Mouse (Mus musculus): ENCODE results near the gene Zfp639. TPM values are rescaled to one million over a fixed set of nuclear protein-coding genes. Genes with fewer than 3 reads are reported as not detected.
A peak's percentile ranks its signal among the peaks of the same experiment; 100 is the strongest.

The Zfp639 gene
- polyA plus RNA-seq, 1 experiment from 2014 or later, result 44.4 TPM

DNA sequence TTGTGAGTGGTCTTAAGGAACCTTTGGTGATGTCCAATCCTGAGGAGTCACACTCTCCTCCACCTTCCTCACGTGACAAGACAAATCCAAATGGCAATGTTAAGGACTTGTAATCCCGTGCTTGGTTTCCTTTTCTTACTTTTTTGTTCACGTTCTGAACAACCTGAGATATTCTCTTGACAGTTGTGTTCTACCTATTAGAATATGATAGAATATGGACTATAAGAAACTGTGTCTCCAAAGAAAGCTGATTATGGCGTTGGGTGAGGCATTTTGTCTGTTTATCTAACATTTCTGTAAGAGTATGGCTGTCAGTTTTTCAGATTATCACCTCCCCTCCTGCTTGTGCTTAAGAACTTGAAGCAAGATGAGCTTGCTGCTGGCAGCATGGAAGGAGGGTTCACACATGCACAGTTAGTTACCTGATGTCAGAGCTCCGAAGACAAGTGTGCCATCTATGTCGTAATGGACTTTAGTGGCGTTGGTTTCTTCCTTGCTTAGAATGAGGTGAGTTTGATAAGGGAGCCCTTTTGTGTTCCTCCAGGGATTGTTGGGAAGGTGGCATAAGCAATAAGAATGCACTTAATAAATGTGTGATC lies 2.7 kb downstream of the Zfp639 start:
- peaks cover 25% of the 10 kb centered on the region for H3K36me3 ChIP-seq (ENCODE audit: control insufficient read depth, insufficient read depth, low read length)
- no peaks in the 10 kb centered on the region for H3K4me1 ChIP-seq (ENCODE audit: control insufficient read depth, insufficient read depth, low read length)
- no peak overlapping the region for H3K27ac ChIP-seq (ENCODE audit: low read depth, low read length)
- H3K9me3 ChIP-seq (ENCODE audit: control insufficient read depth, low read length), result no peaks in the 10 kb centered on the region
- ATAC-seq (ENCODE audit: low FRiP score, low TSS enrichment), result no peak
- WGBS, result 93% methylated on average over 7 of the region's 7 CpGs
- H3K4me3 ChIP-seq (ENCODE audit: low read length), result no peak overlapping the region
- H3K27me3 ChIP-seq (ENCODE audit: control insufficient read depth, insufficient read depth, low read length), result no peaks in the 10 kb centered on the region
- no peak overlapping the region for H3K4me2 ChIP-seq (replicated peaks; ENCODE audit: low read depth, low read length)
- H3K9ac ChIP-seq (ENCODE audit: low read depth, low read length), result no peak overlapping the region

DNA sequence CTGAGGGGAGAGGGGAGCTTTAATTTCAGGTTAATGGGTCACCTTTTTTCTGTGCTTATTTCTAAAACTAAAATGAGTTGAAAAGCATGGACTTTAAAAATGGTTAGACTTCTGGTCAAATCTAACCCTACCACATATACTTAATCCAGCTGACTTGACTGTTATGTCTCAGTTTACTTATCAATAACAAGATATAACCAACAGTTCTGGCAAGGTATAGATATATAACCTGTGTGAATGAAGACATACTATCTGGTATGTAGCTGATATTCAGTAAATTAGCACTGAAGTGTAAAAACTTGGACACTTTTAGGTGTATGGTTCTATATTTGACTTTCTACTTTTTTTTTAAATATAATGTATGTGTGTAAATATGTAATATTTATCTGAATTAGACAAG lies 3.5 kb downstream of the Zfp639 start:
- Histone ChIP-seq H3K4me1 (ENCODE audit: control insufficient read depth, insufficient read depth, low read length) (no peaks in the 10 kb centered on the region), H3K4me2 (replicated peaks; ENCODE audit: low read depth, low read length) (no peak overlapping the region), H3K4me3 (ENCODE audit: low read length) (no peak overlapping the region), H3K27ac (ENCODE audit: low read depth, low read length) (no peak overlapping the region), H3K36me3 (ENCODE audit: control insufficient read depth, insufficient read depth, low read length) (peaks cover 29% of the 10 kb centered on the region), H3K9me3 (ENCODE audit: control insufficient read depth, low read length) (no peaks in the 10 kb centered on the region), H3K27me3 (ENCODE audit: control insufficient read depth, insufficient read depth, low read length) (no peaks in the 10 kb centered on the region), H3K9ac (ENCODE audit: low read depth, low read length) (no peak overlapping the region)
- ATAC-seq (ENCODE audit: low FRiP score, low TSS enrichment), result no peak

DNA sequence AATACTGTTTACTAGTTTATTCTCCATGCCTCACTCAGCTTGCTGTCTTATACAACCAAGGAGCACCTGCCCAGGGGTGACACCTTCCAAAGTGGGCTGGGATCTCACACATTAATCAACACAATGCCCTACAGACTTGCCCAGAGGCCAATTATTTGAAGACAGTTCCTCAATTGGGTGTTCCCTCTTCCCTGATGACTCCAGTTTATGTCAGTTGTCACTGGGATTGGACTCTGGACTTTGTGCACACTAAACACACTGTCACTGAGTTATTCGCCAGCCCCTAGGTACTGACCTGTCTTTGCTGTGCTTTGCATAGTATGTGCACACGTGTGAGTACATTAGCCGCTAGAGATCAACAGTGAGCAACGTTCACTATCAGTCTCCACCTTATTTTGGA lies 17.1 kb downstream of the Zfp639 start:
- Histone ChIP-seq H3K9ac (ENCODE audit: low read depth, low read length) (no peak overlapping the region), H3K27ac (ENCODE audit: low read depth, low read length) (no peak overlapping the region), H3K36me3 (ENCODE audit: control insufficient read depth, insufficient read depth, low read length) (peaks cover 6% of the 10 kb centered on the region), H3K4me2 (replicated peaks; ENCODE audit: low read depth, low read length) (no peak overlapping the region), H3K4me1 (ENCODE audit: control insufficient read depth, insufficient read depth, low read length) (no peaks in the 10 kb centered on the region), H3K27me3 (ENCODE audit: control insufficient read depth, insufficient read depth, low read length) (no peaks in the 10 kb centered on the region), H3K4me3 (ENCODE audit: low read length) (no peak overlapping the region), H3K9me3 (ENCODE audit: control insufficient read depth, low read length) (peaks cover 12% of the 10 kb centered on the region; the same call in 1 of the 2 replicates)
- 93% methylated on average over 4 of the region's 4 CpGs for WGBS
- no peak for ATAC-seq (ENCODE audit: low FRiP score, low TSS enrichment)

DNA sequence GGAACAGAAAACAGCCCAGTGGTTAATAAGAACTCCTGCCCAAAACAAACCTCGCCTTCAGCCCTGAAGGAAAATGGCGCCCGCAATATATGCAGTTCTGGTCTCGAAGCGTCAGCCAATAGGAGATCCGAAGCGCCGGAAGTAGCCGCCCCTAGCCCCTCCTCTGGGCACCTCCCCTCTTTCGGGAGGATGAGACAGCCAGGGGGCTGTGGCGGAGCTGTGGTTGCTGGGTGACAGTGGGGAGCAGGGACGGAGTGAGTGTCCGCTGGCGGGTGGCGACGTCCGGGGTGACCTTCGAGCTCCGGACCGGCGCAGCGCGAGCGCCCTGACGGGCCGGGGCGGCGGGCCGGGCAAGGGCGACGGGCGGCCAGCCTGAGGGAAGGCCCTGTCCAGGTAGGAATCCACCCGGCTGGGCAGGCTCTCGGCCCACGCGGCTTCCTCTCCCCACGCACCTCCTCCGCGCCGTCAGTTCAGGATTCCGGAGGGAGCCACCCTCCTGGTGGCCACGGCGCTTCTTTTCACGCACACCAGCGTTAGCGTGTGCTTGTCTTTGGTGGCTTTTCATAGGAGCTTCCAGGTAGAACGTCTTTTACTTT lies 19.3 kb downstream of the Zfp639 start, which contains the start of gene Mfn1:
Mfn1 (plus strand) TSS at position 163 of the 596 bp plus-strand sequence.
- H3K27me3 ChIP-seq (ENCODE audit: control insufficient read depth, insufficient read depth, low read length), result no peaks in the 10 kb centered on the region
- peak within 1 kb of the TSS; percentile 43 for H3K4me2 ChIP-seq (replicated peaks; ENCODE audit: low read depth, low read length)
- H3K4me1 ChIP-seq (ENCODE audit: control insufficient read depth, insufficient read depth, low read length), result no peaks in the 10 kb centered on the region
- peak within 1 kb of the TSS; percentile 79 for H3K4me3 ChIP-seq (ENCODE audit: low read length)
- H3K9ac ChIP-seq (ENCODE audit: low read depth, low read length), result peak within 1 kb of the TSS; percentile 78
- peaks cover 3% of the 10 kb centered on the region; the same call in 1 of the 2 replicates for H3K36me3 ChIP-seq (ENCODE audit: control insufficient read depth, insufficient read depth, low read length)
- 0% methylated on average over 46 of the region's 47 CpGs for WGBS
- H3K9me3 ChIP-seq (ENCODE audit: control insufficient read depth, low read length), result peaks cover 8% of the 10 kb centered on the region; the same call in 1 of the 2 replicates
- peak within 1 kb of the TSS; percentile 49; the same call in 1 of the 2 replicates for H3K27ac ChIP-seq (ENCODE audit: low read depth, low read length)
- ATAC-seq (ENCODE audit: low FRiP score, low TSS enrichment), result peak; percentile 100

DNA sequence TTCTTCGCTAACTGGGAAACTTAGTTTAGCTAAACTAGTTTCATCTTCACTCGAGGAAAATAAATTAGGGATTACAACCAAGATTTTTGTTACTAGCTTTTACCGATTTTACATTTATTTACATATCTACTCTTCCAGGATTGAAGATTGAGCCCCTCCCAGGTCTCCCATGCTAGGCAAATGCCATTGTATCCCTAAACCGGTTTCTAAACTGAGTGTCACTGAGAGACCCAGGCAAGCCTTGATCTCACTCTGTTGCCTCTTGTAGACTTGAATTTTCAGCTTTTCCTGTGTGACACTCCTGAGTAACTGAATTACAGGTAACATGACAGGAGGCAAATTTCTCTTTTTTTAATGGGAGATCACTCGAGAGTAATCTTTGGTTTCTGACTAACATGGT lies 20.0 kb downstream of the Zfp639 start:
- ATAC-seq (ENCODE audit: low FRiP score, low TSS enrichment), result no peak
- 12% methylated on average over 5 of the region's 5 CpGs for WGBS
- H3K27ac ChIP-seq (ENCODE audit: low read depth, low read length), result no peak overlapping the region

DNA sequence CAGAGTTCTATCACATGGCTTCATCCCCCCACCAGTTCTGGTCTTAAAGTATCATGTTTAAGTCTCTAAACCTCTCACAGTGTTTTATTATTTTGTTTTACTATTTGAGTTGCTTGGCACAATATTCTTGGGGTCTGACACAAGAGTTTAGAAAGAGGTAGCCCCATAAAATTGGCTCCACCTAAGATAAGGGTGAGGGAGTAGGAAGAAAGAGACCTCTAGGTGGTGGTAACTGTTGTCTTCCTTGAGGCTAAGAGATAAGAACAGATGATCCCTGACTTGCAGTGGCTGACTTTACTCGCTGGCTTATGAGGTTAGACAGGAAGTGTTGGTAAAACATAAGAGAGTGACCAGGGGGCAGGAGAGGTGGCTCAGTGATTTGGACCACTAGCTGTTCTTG lies 25.6 kb downstream of the Zfp639 start:
- no peak overlapping the region for H3K4me2 ChIP-seq (replicated peaks; ENCODE audit: low read depth, low read length)
- no peaks in the 10 kb centered on the region for H3K27me3 ChIP-seq (ENCODE audit: control insufficient read depth, insufficient read depth, low read length)
- WGBS, result 71% methylated on average over 1 of the region's 1 CpGs
- ATAC-seq (ENCODE audit: low FRiP score, low TSS enrichment), result no peak
- no peak overlapping the region for H3K27ac ChIP-seq (ENCODE audit: low read depth, low read length)
- no peak overlapping the region for H3K9ac ChIP-seq (ENCODE audit: low read depth, low read length)
- H3K36me3 ChIP-seq (ENCODE audit: control insufficient read depth, insufficient read depth, low read length), result peaks cover 24% of the 10 kb centered on the region; the same call in 1 of the 2 replicates
- no peak overlapping the region for H3K4me3 ChIP-seq (ENCODE audit: low read length)
- no peaks in the 10 kb centered on the region for H3K4me1 ChIP-seq (ENCODE audit: control insufficient read depth, insufficient read depth, low read length)
- no peaks in the 10 kb centered on the region for H3K9me3 ChIP-seq (ENCODE audit: control insufficient read depth, low read length)

More for the DNA sequence above, 20.0 kb downstream of the Zfp639 start:
- Histone ChIP-seq H3K4me1 (ENCODE audit: control insufficient read depth, insufficient read depth, low read length) (no peaks in the 10 kb centered on the region), H3K9ac (ENCODE audit: low read depth, low read length) (peak overlapping the region; percentile 78; the same call in 1 of the 2 replicates), H3K4me3 (ENCODE audit: low read length) (peak overlapping the region; percentile 79), H3K27me3 (ENCODE audit: control insufficient read depth, insufficient read depth, low read length) (no peaks in the 10 kb centered on the region), H3K4me2 (replicated peaks; ENCODE audit: low read depth, low read length) (peak overlapping the region; percentile 43), H3K36me3 (ENCODE audit: control insufficient read depth, insufficient read depth, low read length) (peaks cover 8% of the 10 kb centered on the region; the same call in 1 of the 2 replicates), H3K9me3 (ENCODE audit: control insufficient read depth, low read length) (peaks cover 8% of the 10 kb centered on the region; the same call in 1 of the 2 replicates)

DNA sequence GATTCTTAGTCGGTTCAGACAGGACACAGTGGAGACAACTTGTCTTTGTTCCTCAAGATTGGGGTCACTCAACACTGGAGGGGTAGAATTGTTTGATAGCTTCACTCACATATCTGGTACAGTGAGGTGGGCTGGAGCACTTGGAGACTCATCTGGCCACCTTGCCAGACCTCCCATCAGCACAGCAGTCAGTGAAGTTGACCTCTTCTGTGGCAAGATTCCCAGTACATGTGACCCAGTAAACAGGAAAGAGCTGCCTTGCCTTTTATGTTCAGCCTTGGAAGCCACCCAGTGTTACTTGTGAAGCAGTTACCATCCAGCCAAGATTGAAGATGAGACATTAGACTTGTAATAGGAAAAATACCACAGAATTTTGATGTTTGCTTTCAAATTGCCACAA lies 27.5 kb downstream of the Zfp639 start:
- no peaks in the 10 kb centered on the region for H3K4me1 ChIP-seq (ENCODE audit: control insufficient read depth, insufficient read depth, low read length)
- no peaks in the 10 kb centered on the region for H3K9me3 ChIP-seq (ENCODE audit: control insufficient read depth, low read length)
- H3K36me3 ChIP-seq (ENCODE audit: control insufficient read depth, insufficient read depth, low read length), result peaks cover 27% of the 10 kb centered on the region; the same call in 1 of the 2 replicates
- no peak for ATAC-seq (ENCODE audit: low FRiP score, low TSS enrichment)
- 97% methylated on average over 1 of the region's 1 CpGs for WGBS
- no peak overlapping the region for H3K9ac ChIP-seq (ENCODE audit: low read depth, low read length)
- H3K27ac ChIP-seq (ENCODE audit: low read depth, low read length), result no peak overlapping the region
- H3K4me3 ChIP-seq (ENCODE audit: low read length), result no peak overlapping the region
- H3K4me2 ChIP-seq (replicated peaks; ENCODE audit: low read depth, low read length), result no peak overlapping the region
- no peaks in the 10 kb centered on the region for H3K27me3 ChIP-seq (ENCODE audit: control insufficient read depth, insufficient read depth, low read length)

DNA sequence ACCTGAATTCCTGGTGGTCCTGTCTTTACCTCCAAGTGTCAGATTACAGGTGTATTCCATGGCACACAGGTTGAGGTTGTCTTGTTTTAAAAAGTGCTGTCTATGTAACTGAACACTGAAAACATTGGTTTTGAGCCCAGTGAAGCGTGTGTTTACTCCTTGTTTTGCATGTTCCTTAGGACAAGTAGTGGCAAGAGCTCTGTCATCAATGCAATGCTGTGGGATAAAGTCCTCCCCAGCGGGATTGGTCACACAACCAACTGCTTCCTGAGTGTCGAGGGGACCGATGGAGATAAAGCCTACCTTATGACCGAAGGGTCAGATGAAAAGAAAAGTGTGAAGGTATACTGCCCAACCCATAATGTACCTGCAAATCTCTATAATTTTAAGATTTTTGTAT lies 28.0 kb downstream of the Zfp639 start:
- Histone ChIP-seq H3K4me1 (ENCODE audit: control insufficient read depth, insufficient read depth, low read length) (no peaks in the 10 kb centered on the region), H3K4me3 (ENCODE audit: low read length) (no peak overlapping the region), H3K27me3 (ENCODE audit: control insufficient read depth, insufficient read depth, low read length) (no peaks in the 10 kb centered on the region), H3K9ac (ENCODE audit: low read depth, low read length) (no peak overlapping the region), H3K4me2 (replicated peaks; ENCODE audit: low read depth, low read length) (no peak overlapping the region), H3K36me3 (ENCODE audit: control insufficient read depth, insufficient read depth, low read length) (peaks cover 30% of the 10 kb centered on the region; the same call in 1 of the 2 replicates), H3K9me3 (ENCODE audit: control insufficient read depth, low read length) (no peaks in the 10 kb centered on the region), H3K27ac (ENCODE audit: low read depth, low read length) (no peak overlapping the region)
- 95% methylated on average over 5 of the region's 5 CpGs for WGBS
- ATAC-seq (ENCODE audit: low FRiP score, low TSS enrichment), result no peak

DNA sequence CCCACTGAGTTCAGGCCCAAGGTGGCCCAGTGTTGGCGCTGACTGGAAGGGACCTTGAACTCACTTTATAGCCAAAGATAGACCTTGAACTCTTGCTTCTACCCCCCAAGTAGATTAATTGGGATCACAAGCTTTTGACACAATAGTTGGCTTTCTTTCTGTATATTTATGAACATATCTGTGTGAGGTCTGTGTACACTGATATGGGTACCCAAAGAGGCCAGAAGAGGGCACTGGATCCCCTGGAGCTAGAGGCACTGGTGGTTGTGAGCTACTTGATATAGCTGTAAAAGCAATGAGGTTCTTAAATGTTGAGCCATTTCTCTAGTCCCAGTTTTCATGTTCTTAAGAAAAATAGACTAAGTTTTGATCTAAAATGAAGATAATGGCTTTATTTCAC lies 43.0 kb downstream of the Zfp639 start:
- ATAC-seq (ENCODE audit: low FRiP score, low TSS enrichment), result no peak
- Histone ChIP-seq H3K27ac (ENCODE audit: low read depth, low read length) (no peak overlapping the region), H3K4me3 (ENCODE audit: low read length) (no peak overlapping the region), H3K4me1 (ENCODE audit: control insufficient read depth, insufficient read depth, low read length) (no peaks in the 10 kb centered on the region), H3K27me3 (ENCODE audit: control insufficient read depth, insufficient read depth, low read length) (no peaks in the 10 kb centered on the region), H3K4me2 (replicated peaks; ENCODE audit: low read depth, low read length) (no peak overlapping the region), H3K9ac (ENCODE audit: low read depth, low read length) (no peak overlapping the region), H3K36me3 (ENCODE audit: control insufficient read depth, insufficient read depth, low read length) (peaks cover 25% of the 10 kb centered on the region), H3K9me3 (ENCODE audit: control insufficient read depth, low read length) (no peaks in the 10 kb centered on the region)
- WGBS, result 82% methylated on average over 1 of the region's 1 CpGs

All from kidney, embryonic 14.5 days (tissue).